Mouse (Mus musculus) liver, postnatal 0 days (tissue): ENCODE data around the gene Spata21. TPM values are rescaled to one million over a fixed set of nuclear protein-coding genes. Genes with fewer than 3 reads are reported as not detected.

Experiments used
- ATAC-seq: fragments of 200-750 bp; cut with Nextera tagmentation; 2 replicates; pipeline ENCODE4 v1.8.0; 2017; ENCODE audit warnings: mild to moderate bottlenecking, moderate library complexity
- DNase-seq: peaks from one replicate; pipeline ENCODE4 v3.0.0-alpha.2; 2016
- H3K27ac ChIP-seq: fragments of 300-500 bp; sonication (generic); 2 replicates; pipeline ENCODE4 v1.5.1; 2014; ENCODE audit warnings: antibody characterized with exemption, moderate library complexity, mild to moderate bottlenecking, low read depth
- H3K27me3 ChIP-seq: fragments of 300-500 bp; sonication (generic); 2 replicates; pipeline ENCODE4 v1.6.1; 2014; ENCODE audit warnings: low read length, control low read depth, mixed read lengths; ENCODE audit not compliant: insufficient read depth
- H3K36me3 ChIP-seq: fragments of 300-500 bp; sonication (generic); replicated peaks from 2 replicates; pipeline ENCODE4 v1.6.1; 2014; ENCODE audit warnings: mild to moderate bottlenecking, control low read depth, low read length, moderate library complexity, mixed read lengths; ENCODE audit not compliant: insufficient read depth
- H3K4me1 ChIP-seq: fragments of 300-500 bp; sonication (generic); 2 replicates; pipeline ENCODE4 v1.6.1; 2014; ENCODE audit warnings: antibody characterized with exemption, mild to moderate bottlenecking, control low read depth; ENCODE audit not compliant: insufficient read depth
- H3K4me2 ChIP-seq: fragments of 300-500 bp; sonication (generic); 2 replicates; pipeline ENCODE4 v1.6.1; 2014; ENCODE audit warnings: low read depth, mild to moderate bottlenecking, low read length, moderate library complexity, mixed read lengths
- H3K4me3 ChIP-seq: fragments of 300-500 bp; sonication (generic); 2 replicates; pipeline ENCODE4 v1.5.1; 2014; ENCODE audit warnings: low read depth, low read length
- H3K9ac ChIP-seq: fragments of 300-500 bp; sonication (generic); replicated peaks from 2 replicates; pipeline ENCODE4 v1.6.1; 2014; ENCODE audit warnings: mild to moderate bottlenecking, moderate library complexity
- H3K9me3 ChIP-seq: fragments of 300-500 bp; sonication (generic); 2 replicates; pipeline ENCODE4 v1.6.1; 2016; ENCODE audit warnings: mild to moderate bottlenecking, control low read depth, low read length, mixed read lengths
- CTCF ChIP-seq: sonication (generic); IDR thresholded peaks from 2 replicates; pipeline ENCODE4 v1.5.1; 2016; ENCODE audit warnings: antibody characterized with exemption, low read depth
- EP300 ChIP-seq: IDR thresholded peaks from 2 replicates; pipeline ENCODE4 v1.6.1; 2016; ENCODE audit warnings: antibody characterized with exemption, low read depth, mild to moderate bottlenecking
- WGBS: fragments of 180-500 bp; shearing (Covaris S2); extraction: QIAGEN DNeasy Blood & Tissue Kit; methylation state at CpG from one replicate; pipeline ENCODE4 v1.1.7; 2014; ENCODE audit not compliant: insufficient replicate concordance; 5-methylcytosine and 5-hydroxymethylcytosine counted together
- polyA plus RNA-seq: library from polyadenylated mRNA; unstranded; fragments of >200 nt; fragmentation: Nextera tagmentation; extraction: Ambion mirVana; gene quantifications from 2 replicates; pipeline ENCODE4 v1.2.1, GENCODE M21; 2015

Spata21 gene
- not detected in 2 replicates for polyA plus RNA-seq

DNA sequence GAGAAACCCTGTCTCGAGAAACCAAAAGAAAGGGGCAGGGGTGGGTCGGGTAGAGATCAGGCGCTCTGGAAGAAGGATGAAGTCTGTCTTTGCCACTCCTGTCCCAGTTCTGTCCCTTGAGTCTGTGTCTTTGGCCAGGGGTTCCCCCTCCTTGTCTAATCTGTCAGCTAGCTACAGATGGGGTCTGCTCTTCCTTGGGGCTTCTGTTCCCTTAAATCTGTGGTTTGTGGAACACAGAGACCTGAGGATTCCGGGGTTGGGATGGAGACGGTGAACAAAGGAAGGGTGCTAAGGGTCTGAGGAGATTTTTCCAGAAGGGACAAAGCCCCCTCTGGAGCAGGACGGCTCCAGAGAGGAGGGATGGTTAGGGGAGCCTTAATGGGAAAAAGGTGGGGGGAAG is at the start of gene Spata21:
TSS of gene Spata21 (plus strand) at position 301 of the 400 bp plus-strand sequence.
- Histone ChIP-seq H3K9ac (no peak within 1 kb of the TSS), H3K36me3 (no peaks in the 10 kb centered on the region), H3K27me3 (no peaks in the 10 kb centered on the region), H3K4me2 (no peak within 1 kb of the TSS), H3K4me1 (no peaks in the 10 kb centered on the region), H3K9me3 (no peaks in the 10 kb centered on the region), H3K27ac (no peak within 1 kb of the TSS), H3K4me3 (no peak within 1 kb of the TSS)
- 80% methylated on average over 6 of the region's 6 CpGs for WGBS
- DNase-seq (no peak), ATAC-seq (no peak)
- no peak for TF ChIP-seq CTCF
- TF ChIP-seq EP300, result no peak

DNA sequence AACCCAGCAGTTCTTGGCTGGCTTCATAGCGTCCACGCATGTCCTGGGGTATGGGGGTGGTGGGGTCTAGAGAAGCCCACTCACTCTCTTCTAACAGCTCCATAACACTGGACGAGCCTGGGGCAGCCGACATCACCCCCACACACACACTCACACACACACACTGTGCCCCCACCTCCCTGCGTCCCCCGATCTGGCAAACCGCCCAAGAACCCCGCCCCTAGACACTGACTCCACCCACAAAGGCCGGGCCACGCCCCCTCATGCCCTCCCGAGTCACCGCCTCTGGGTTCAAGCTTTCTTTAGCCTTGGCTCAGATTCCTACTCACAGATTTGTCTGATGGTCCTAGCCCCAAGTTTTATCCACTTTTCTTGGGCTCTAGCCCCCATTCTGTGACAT is 47.0 kb upstream of the Spata21 start:
- 64% methylated on average over 12 of the region's 12 CpGs for WGBS
- no peak for ATAC-seq
- H3K9me3 ChIP-seq, result no peaks in the 10 kb centered on the region

DNA sequence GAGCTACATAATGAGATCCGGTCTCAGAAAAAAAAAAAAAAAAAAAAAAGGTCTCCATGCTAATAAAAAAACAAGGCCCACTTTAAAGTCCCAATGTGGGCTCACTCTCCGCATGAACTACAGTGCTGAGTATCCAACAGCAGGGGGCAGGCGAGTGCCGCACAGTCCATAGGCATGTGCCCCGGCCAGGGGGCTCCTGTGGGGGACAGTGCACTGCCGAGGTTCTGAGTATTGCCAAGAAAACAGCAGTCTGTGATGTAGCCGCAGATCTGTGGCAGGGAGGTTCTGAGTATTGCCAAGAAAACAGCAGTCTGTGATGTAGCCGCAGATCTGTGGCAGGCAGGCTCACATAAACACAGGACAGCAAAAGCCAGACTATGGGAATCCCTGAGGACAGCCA is 43.3 kb upstream of the Spata21 start:
- 24% methylated on average over 8 of the region's 8 CpGs for WGBS
- no peak overlapping the region for H3K4me2 ChIP-seq
- no peak overlapping the region for H3K27ac ChIP-seq
- ATAC-seq (peak; percentile 48; the same call in 1 of the 2 replicates), DNase-seq (peak; percentile 72)
- no peaks in the 10 kb centered on the region for H3K4me1 ChIP-seq
- H3K27me3 ChIP-seq, result no peaks in the 10 kb centered on the region
- H3K36me3 ChIP-seq, result no peaks in the 10 kb centered on the region
- H3K9ac ChIP-seq, result no peak overlapping the region
- no peaks in the 10 kb centered on the region for H3K9me3 ChIP-seq
- H3K4me3 ChIP-seq, result no peak overlapping the region
- TF ChIP-seq CTCF (peak; percentile 86), EP300 (no peak)

More for the DNA sequence above, 47.0 kb upstream of the Spata21 start:
- no peaks in the 10 kb centered on the region for H3K4me1 ChIP-seq
- no peak overlapping the region for H3K9ac ChIP-seq
- H3K4me3 ChIP-seq, result no peak overlapping the region
- DNase-seq, result peak; percentile 43
- H3K36me3 ChIP-seq, result no peaks in the 10 kb centered on the region
- no peak overlapping the region for H3K4me2 ChIP-seq
- H3K27me3 ChIP-seq, result no peaks in the 10 kb centered on the region
- H3K27ac ChIP-seq, result no peak overlapping the region
- TF ChIP-seq EP300 (no peak), CTCF (no peak)

DNA sequence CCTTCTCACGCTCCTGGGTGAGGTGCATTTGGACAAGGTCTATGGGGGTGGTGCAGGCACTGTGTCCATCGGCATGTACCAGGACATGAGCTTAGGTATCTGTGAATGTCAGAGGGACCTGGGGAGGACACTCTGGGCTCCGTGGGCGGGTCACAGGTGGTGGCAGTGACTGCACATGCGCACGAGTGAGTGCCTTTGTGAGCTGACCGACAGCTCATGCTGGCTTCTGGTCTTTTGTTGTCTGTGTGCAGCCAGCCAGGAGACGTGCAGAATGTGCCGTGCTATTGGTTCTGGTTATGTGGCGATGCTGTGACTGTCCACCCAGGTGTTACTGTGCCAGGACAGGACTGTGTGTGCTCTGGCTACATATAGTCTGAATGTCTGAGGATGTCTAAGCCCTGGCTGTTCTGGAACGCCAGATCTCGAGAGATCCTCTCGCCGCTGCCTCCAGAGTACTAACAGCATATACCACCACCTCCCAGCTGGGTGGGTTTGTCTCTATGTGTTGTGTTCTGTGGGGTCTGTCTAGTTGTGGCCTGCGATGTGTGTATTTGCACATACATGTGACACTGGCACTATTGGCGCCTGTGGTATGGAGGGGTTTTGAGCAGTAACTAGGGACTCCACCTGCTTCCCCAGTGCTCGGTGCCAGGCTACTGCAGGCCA is 39.2 kb upstream of the Spata21 start:
- no peak overlapping the region for H3K4me2 ChIP-seq
- ATAC-seq (no peak), DNase-seq (no peak)
- no peaks in the 10 kb centered on the region for H3K4me1 ChIP-seq
- H3K9me3 ChIP-seq, result no peaks in the 10 kb centered on the region
- 79% methylated on average over 17 of the region's 17 CpGs for WGBS
- no peaks in the 10 kb centered on the region for H3K27me3 ChIP-seq
- TF ChIP-seq CTCF, result no peak
- TF ChIP-seq EP300, result no peak
- H3K4me3 ChIP-seq, result no peak overlapping the region
- no peak overlapping the region for H3K27ac ChIP-seq
- no peaks in the 10 kb centered on the region for H3K36me3 ChIP-seq
- no peak overlapping the region for H3K9ac ChIP-seq

DNA sequence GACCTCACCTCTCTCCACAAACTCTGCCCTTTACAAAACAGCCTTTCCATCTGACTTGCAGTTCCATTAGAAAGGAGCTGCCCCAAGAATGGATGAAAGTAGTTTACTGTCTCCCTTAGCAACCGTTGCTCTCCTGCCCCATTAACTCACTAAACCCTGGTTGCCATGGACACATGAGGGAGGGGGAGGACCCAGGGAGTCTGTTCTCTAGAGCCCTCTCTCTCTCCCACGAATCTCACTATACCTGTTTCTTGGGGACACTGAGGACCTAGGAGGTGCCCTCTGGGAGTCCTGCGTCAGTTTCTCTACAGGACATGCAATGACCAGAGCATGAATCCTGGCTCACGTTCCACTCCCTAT is 38.7 kb upstream of the Spata21 start:
- no peak for DNase-seq
- H3K9ac ChIP-seq, result no peak overlapping the region
- H3K9me3 ChIP-seq, result no peaks in the 10 kb centered on the region
- no peaks in the 10 kb centered on the region for H3K4me1 ChIP-seq
- H3K36me3 ChIP-seq, result no peaks in the 10 kb centered on the region
- H3K27ac ChIP-seq, result no peak overlapping the region
- ATAC-seq, result no peak
- 65% methylated on average over 4 of the region's 4 CpGs for WGBS
- H3K4me3 ChIP-seq, result no peak overlapping the region
- TF ChIP-seq EP300 (no peak), CTCF (no peak)
- H3K27me3 ChIP-seq, result no peaks in the 10 kb centered on the region
- H3K4me2 ChIP-seq, result no peak overlapping the region

DNA sequence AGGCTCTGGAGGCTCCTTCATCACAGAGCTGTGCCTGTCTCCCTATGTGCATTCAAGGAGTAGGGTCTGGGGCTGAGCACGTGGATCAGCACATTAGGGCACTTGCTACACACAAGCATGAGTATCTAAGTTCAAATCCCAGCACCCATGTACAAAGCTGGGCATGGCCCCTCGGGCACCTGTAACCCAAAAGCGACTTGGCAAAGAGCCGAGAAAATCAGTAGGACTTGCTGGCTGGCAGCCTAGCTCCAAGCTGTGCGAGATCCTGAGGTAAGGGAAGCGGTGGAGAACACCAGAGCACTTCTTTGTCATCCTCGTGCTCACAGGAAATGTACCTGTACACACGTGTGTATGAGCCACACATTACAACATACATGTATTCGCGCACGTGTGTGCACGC is 35.7 kb upstream of the Spata21 start:
- Histone ChIP-seq H3K27ac (no peak overlapping the region), H3K9ac (no peak overlapping the region), H3K36me3 (no peaks in the 10 kb centered on the region), H3K9me3 (no peaks in the 10 kb centered on the region), H3K4me3 (no peak overlapping the region), H3K4me1 (no peaks in the 10 kb centered on the region), H3K4me2 (no peak overlapping the region), H3K27me3 (no peaks in the 10 kb centered on the region)
- DNase-seq (no peak), ATAC-seq (no peak)
- no peak for TF ChIP-seq CTCF
- no peak for TF ChIP-seq EP300
- WGBS, result 85% methylated on average over 12 of the region's 12 CpGs

DNA sequence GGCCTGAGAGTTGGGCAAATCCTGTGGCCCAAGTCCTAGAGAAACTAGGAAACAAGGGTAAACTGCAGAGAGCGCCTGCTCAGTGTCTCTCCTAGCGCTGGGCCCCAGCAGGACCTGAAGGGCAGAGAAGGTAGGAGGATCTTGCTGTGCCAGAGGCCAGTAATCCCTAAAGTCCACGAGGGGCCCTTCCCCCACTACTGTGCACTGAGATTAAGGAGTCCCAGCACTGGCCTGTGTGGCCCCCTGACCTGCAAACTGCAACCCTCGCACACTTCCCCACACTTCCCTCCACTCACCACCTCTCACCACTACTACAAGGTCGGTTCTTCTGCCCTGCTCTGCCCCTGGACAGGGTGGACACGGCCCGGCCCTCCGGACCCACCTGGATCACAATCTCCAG is 35.0 kb upstream of the Spata21 start:
- no peak for DNase-seq
- no peak for TF ChIP-seq EP300
- WGBS, result 65% methylated on average over 8 of the region's 8 CpGs

More for the DNA sequence above, 35.0 kb upstream of the Spata21 start:
- Histone ChIP-seq H3K36me3 (no peaks in the 10 kb centered on the region), H3K27me3 (no peaks in the 10 kb centered on the region), H3K9me3 (no peaks in the 10 kb centered on the region), H3K9ac (no peak overlapping the region), H3K4me3 (no peak overlapping the region), H3K27ac (no peak overlapping the region), H3K4me2 (no peak overlapping the region), H3K4me1 (no peaks in the 10 kb centered on the region)
- no peak for ATAC-seq
